Mouse (Mus musculus) MEL-GATA-1-ER (cell line): ENCODE measurements around the gene Znfx1.

Experiments
- DNase-seq: peaks from one replicate; pipeline ENCODE4 v3.0.0-alpha.2; 2012; ENCODE audit warnings: low read depth; ENCODE audit errors: extremely low read depth

Gene Znfx1

DNA sequence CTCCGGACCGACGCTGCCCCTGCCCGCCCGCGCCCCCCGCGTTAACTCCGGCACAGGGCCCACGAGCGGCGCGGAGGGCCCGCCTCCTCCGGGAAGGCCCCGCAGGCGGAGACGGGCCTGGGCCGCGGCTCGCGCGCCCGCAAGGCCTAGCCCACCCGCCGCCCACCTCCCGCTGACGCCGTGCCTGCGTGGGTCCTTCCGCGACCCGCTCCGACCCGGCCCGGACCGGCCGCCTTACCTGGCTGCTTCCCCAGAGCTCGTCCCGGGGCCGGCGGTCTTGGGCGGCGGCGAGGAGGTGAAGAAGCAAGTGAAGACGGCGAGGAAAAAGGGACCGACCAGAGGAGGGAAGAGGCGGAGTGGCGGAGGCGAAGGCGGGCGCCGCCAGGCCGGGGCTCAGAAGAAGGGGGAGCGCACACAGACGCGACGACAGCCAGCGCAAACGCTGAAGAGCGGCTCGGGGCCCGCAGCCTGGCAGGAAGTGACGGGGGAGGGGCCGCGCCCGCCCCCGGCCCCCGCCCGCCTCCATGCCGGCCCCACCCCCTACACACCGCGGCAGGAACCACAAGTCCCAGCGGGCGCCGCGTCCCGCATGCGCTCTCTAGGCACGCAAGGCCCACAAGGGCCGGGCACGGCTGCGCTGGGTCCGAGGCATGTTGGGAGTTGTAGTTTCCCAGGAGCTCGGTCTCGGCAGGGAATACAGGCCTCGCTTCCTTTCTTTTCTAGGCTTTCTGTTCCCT is 66.9 kb downstream of the Znfx1 start, which contains the start of gene Stau1:
Gene Stau1 (minus strand): TSS at position 504 of the 737 bp plus-strand sequence.
- peak; percentile 86 for DNase-seq

DNA sequence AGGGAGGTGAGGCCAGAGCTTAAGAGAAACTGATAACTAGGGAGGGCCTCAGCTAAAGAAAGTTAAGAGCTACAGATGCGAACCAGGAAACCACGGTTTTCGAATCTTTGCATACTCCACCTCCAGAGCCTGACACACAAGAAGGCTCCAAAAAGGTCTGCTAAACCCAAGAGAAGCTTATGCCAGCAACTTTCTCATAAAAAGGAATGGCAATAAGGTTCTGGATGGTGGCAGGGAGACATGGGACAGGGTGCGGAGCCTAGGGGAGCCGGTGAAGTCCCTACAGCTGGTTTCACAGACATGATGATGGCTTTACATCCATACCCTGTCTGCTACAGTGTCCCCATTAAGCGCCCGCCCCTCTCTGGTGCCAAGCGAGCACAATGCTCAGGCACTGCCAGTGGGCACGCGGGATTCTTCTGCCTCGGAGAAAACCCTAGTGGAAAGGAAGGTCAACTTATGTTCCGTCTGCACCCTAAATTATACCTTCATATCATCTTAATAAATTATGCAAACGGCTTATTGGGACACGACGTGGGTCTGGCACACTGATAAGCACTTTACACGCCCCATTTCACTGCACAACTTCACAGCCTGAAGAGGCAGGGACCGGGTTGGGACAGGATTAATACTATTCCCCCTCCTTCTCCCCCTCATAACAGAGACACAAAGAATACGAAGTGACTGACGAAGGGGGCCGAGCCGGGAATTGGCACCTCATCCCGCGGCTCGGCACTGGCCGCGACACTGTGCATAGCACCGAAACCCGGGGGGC is 67.6 kb downstream of the Znfx1 start:
- DNase-seq = peak; percentile 68

DNA sequence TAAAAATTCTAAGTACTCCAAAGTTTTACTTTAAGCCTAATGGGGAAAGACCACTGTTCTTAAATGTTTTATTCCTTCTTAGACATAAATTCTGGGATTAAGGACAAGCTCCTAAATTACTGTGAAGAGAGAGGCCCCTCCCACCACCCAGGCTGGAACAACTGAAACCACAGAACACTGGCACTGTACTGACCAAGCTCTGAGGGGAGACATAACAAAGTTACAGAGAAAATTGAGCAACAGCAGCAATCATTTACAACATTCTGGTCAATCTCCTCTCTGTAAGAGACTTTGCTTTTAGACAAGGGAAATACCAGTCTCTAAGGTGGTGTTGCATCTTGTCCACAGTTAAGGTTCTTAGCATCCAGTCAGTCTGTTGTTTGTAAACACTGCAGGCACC is 70.9 kb downstream of the Znfx1 start:
- no peak for DNase-seq

DNA sequence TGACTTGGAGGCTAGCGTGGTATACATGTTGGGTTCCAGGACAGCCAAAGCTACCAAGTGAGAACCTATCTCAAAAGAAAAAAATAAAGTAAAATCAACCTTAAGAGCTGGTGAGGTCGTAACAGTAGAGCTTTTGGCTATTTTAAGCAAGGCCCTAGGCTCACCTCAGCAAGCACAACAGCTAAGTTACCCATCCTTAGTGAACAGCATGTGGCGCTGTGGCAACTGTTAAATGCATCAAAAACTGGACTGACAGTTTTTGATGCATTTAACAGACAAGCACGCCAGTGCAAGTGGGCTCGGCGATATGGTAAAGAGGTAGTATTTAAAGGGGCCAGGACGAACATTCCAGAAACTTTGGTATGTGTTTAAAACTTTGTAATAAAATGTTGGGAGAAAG is 72.0 kb downstream of the Znfx1 start:
- no peak for DNase-seq
